Mouse (Mus musculus): Measurements from ENCODE around the gene Nmu.

GRCm38 (mm10) chr5:76305616-76306015 lies 58.0 kb downstream of the Nmu start:
- TF ChIP-seq POLR2A (IDR thresholded peaks at IDR 0.05; ENCODE audit: borderline replicate concordance, control insufficient read depth, low read depth, low read length), result no peak
- no peak for TF ChIP-seq CTCF (IDR thresholded peaks at IDR 0.05; ENCODE audit: control insufficient read depth, insufficient read depth, low read length)
